Mouse (Mus musculus): ENCODE data around the gene Ate1. TPM values are rescaled to one million over a fixed set of nuclear protein-coding genes. Genes with fewer than 3 reads are reported as not detected.

Ate1 gene
- polyA plus RNA-seq, 1 experiment = 9.3 TPM

Other genes with a start within 250 kb of the Ate1 start
- 34.0 and 44.5 TPM in 2 replicates for gene Nsmce4a, start 52.7 kb upstream of the Ate1 start, polyA plus RNA-seq (2012; rRNA removed)
- 32.3 and 41.7 TPM in 2 replicates for gene Tacc2, start 57.1 kb upstream of the Ate1 start, polyA plus RNA-seq (2012; rRNA removed)